Mouse (Mus musculus) left cerebral cortex, postnatal 25 days (tissue): ENCODE measurements around the gene Fam50b. TPM values are rescaled to one million over a fixed set of nuclear protein-coding genes. Genes with fewer than 3 reads are reported as not detected.

Source experiments
- DNase-seq, 2 experiments: peaks; one replicate each; pipeline ENCODE4 v3.0.0; 2022; ENCODE audit warnings: low spot score in 2 of 2, mixed read lengths in 1 of 2
- intact Hi-C: fragments of 180-260 bp; cut with DNase I; formaldehyde crosslinking; loops from one replicate; pipeline ENCODE4 v1.15.1; 2025
- total RNA-seq, 2 experiments: library from RNA; stranded (reverse); gene quantifications; 2 replicates each; pipeline ENCODE4 v1.2.3; 2021

Fam50b gene
- total RNA-seq = not detected

GRCm38 (mm10) chr13:34734686-34735085 lies at the start of gene Fam50b:
Gene Fam50b (plus strand): TSS chr13:34734850.
- intact Hi-C loops = no loop called here

DNA sequence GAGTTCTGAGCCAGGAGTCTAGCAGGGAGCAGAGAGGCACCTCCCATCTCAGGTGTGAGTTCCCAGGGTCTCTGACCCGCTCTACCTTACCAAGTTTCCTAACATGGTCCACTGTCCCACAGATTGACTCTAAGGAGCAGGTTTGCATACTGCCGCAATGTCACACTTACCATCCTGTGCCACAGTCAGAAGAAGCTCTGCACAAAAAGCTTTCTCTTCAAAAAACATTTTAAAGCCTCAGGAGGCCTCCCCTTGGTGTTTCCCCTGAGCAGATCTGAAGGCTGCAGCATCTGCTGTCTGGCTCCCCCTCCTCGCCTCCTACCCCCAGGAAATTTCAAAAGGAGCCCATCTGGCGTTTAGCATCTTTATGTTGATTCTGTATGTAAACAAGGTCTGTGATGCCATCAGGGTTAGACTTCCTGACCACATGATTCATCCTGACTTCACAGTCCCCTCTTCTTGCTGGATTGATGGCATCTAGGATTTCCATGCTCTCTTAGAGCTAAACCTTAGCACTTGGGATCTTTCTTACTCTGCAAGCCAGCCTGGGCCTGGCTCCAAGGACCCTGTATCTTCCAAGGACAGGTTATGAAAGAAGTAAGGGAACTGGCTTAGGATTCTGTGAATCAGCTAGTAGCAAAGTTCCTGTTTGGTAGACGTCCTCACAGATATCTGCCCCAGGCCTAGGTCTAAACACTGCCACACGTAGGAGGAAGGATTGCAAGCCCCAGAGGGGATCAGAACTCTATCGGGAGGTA lies 49.5 kb upstream of the Fam50b start:
- DNase-seq = peak in 1 of 2 experiments; percentile 13
- intact Hi-C loops = no loop called here

More at GRCm38 (mm10) chr13:34734686-34735085, at the start of gene Fam50b:
- no peak for DNase-seq

DNA sequence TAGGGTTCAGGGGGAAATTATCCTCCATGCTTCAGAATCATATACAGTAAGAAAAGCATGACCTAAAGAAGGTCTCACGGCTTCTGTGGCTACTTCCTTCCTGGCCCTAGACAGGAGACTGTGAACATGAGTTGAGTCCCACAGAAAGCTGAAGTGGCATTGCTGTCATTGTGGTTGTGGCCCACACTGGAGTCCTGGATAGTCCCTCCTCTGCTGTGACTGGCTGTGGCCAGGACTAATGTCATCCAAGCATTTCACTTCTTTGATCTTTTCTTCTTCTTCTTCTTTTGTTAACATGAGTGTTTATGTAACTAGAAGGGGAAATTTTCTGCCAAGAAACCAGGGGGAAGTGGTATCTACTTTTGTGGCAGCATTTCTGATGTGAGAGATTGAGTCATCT lies 43.6 kb upstream of the Fam50b start:
- intact Hi-C loops = no loop called here
- no peak for DNase-seq

DNA sequence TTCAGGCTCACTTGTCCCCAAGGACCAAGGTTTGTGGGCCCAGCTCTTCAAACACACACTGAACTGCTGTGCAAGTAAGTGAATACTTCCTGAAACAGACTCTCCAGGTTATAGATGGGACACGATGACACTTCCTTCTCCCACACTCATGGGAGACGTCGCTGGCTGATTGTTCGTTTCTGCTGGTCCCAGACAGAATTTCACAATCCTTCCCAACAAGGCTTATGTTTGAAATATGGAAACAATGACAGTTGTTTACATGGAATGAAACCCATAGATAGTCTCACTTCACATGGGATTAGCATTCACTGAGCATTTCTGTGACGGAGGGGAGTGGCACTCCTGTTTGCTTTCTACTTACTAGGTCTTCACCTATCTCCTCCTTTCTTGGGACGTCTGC lies 41.5 kb upstream of the Fam50b start:
- intact Hi-C loops = no loop called here
- DNase-seq = no peak

GRCm38 (mm10) chr13:34696734-34697332 lies 37.8 kb upstream of the Fam50b start:
- intact Hi-C loops = no loop called here
- no peak for DNase-seq

- DNase-seq = no peak
- intact Hi-C loops = no loop called here
Measured at GRCm38 (mm10) chr13:34700091-34700490, 34.6 kb upstream of the Fam50b start.

GRCm38 (mm10) chr13:34700630-34701029 lies 34.0 kb upstream of the Fam50b start:
- intact Hi-C loops = no loop called here

GRCm38 (mm10) chr13:34703301-34703700 lies 31.3 kb upstream of the Fam50b start:
- no peak for DNase-seq
- intact Hi-C loops = no loop called here

More at GRCm38 (mm10) chr13:34700630-34701029, 34.0 kb upstream of the Fam50b start:
- DNase-seq = no peak

DNA sequence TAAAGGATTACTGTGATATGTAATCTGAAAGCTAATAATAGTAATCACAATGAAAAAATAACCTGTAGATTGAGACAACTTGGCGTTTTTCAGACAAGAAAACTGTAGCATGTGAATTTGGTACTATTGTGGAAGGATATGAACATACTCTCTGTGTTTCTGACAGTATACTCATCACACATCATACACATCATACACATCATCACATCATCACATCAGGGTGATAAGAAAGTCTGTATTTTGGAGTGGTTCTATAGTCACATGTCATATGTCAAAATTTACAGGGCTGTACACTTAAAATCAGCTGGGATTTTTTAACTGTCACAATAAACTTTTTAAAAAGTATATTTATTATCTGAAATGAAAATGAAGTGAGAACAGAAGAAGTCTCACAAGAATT lies 30.9 kb upstream of the Fam50b start:
- DNase-seq = no peak
- intact Hi-C loops = no loop called here

- intact Hi-C loops = no loop called here
- no peak for DNase-seq
Measured at GRCm38 (mm10) chr13:34704835-34705234, 29.8 kb upstream of the Fam50b start.

DNA sequence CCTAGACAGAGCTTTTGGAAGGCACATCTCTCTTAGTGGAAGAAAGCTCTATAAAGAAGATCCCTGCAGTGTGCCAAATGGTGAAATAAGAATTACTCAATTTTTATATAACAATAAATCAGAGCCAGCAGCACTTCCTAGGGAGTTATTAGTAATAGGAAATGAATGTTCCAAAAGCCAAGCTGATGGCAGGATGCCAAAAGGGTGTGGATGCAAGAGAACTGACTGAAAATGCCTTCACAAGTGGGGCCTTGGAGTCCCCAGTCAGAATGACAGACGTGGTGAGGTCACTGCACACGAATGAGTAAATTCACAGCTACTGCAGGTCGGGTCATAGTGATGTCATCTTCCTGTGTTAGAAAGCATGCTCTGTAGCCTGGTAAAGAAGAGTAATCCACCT lies 25.7 kb upstream of the Fam50b start:
- intact Hi-C loops = no loop called here
- peak; percentile 11 to 34 for DNase-seq

GRCm38 (mm10) chr13:34709566-34709965 lies 25.1 kb upstream of the Fam50b start:
- DNase-seq = no peak
- intact Hi-C loops = no loop called here

GRCm38 (mm10) chr13:34711410-34711809 lies 23.2 kb upstream of the Fam50b start:
- DNase-seq = no peak
- intact Hi-C loops = no loop called here

DNA sequence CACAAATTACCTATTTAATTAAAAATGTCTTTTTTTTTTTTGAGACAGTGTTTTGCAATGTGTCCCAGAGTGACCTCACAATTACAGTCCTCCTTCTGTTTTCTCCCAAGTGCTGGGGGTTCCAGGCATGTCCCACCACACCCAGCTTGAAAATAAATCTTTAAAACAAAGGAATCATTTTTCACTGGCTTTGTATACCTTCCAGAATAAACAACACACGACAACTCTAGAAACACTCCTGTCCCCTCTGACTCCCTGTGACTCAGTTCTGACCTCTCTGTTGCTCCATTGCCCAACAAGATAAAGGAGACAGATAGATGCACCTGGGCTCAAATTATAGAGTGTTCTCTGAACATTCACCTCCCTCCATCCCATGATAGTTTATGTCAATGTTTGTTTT lies 21.8 kb upstream of the Fam50b start:
- DNase-seq = no peak
- intact Hi-C loops = no loop called here

DNA sequence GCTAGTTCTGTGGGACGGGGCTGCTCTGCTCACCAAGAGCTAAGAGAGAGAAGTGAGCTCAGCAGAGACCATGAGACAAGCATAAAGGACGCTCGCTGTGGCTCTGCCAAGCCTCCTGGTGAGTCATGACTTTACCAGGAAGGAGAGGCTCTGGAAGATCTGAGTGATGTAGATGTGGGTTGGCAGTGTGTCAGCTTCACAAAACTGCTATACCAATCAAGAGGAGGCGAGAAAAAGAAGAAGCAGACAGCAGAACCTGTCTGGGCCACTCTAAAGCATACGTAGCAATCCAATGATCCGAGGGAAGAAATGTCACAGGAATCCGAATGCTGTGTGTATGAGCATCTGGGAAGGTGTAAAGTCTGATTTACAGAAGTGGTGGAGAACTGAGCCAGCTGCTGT lies 19.2 kb upstream of the Fam50b start:
- intact Hi-C loops = no loop called here
- DNase-seq = peak; percentile 59 to 94

- no peak for DNase-seq
- intact Hi-C loops = no loop called here
Measured at GRCm38 (mm10) chr13:34724831-34725592, 9.6 kb upstream of the Fam50b start.

DNA sequence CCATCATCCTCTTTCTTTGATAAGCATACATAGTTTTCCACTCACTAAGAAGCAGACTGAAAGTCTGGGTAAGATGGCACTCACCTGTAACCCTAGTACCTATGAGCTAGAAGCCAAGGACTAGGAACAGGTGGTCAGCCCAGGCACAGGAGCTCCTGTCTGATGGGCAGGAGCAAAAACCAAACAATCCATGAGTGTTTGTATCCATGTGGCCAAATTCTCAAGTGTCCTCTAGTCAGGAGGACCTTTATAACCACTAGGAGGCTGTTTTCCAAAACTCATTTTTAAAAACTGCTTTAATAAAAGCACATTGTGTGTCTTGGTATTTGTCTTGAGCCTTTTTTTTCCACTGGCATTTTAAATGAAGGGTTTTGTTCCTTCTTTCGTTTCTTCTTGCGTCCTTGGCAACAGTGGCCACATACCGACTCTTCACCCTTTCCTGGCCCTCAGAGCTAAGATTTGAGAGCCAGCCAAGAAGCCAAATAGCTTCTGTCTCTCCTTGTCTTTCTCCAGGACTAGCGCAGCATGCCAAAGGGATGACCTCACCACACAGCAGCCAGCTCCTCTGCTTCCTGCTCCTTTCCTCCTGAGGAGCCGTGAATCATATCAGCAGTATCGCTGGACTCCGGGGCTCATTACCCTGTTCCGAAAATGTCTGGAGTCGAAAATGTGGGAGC lies 8.7 kb upstream of the Fam50b start:
- intact Hi-C loops = no loop called here

GRCm38 (mm10) chr13:34726477-34726805 lies 8.2 kb upstream of the Fam50b start:
- DNase-seq = no peak
- intact Hi-C loops = no loop called here

More for the DNA sequence above, 8.7 kb upstream of the Fam50b start:
- peak; percentile 7 to 44 for DNase-seq

DNA sequence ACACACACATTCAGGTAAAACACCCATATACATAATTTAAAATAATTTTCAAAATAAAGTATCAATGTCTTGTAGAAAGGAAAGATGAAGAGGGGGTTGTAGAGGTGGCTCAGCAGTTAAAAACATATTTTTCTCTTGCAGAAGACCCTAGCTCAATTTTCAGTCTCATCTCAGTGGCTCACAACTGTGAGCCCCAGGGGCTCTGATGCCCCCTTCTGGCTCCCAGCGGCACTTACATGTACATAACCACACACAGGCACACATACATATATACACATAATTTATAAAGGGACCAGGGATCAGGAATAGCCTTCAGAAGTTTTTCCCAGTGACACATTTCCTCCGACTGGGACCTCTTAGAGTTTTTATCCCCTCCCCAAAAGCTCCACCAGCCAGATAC lies 7.6 kb upstream of the Fam50b start:
- no peak for DNase-seq

DNA sequence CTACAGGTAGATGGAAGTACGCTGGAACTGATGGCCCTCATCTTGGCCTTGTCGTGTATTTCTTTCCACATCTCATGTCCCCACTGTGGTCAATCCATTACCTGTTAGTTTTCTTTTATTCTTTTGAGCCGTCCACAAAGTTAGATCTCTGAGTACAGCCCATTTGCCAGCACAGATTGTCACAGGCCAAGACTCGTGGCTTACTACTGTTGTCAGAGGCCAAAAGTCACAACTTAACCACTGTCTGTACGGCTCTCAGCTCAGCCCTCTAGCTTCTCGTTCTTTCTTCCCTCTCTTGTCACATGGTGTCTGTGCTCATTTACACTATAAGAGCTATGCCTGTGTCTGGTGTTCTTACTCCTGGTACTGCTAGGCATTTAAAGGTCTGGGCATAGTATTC lies 3.1 kb upstream of the Fam50b start:
- intact Hi-C loops = no loop called here
- no peak for DNase-seq

More for the DNA sequence above, 7.6 kb upstream of the Fam50b start:
- intact Hi-C loops = no loop called here
